Mouse (Mus musculus) neural tube, embryonic 15.5 days (tissue): Measurements from ENCODE around the gene Gin1. TPM values are rescaled to one million over a fixed set of nuclear protein-coding genes. Genes with fewer than 3 reads are reported as not detected.

Source experiments
- ATAC-seq: fragments of 200-750 bp; cut with Nextera tagmentation; 2 replicates; pipeline ENCODE4 v1.8.0; 2017; ENCODE audit warnings: mild to moderate bottlenecking, moderate TSS enrichment, moderate library complexity; ENCODE audit not compliant: low FRiP score
- H3K27ac ChIP-seq: fragments of 300-500 bp; sonication (generic); replicated peaks from 2 replicates; pipeline ENCODE4 v1.5.1; 2015; ENCODE audit warnings: mild to moderate bottlenecking, inconsistent platforms
- H3K27me3 ChIP-seq: fragments of 300-500 bp; sonication (generic); replicated peaks from 2 replicates; pipeline ENCODE4 v1.6.1; 2015; ENCODE audit warnings: inconsistent platforms
- H3K36me3 ChIP-seq: fragments of 300-500 bp; sonication (generic); 2 replicates; pipeline ENCODE4 v1.6.1; 2015; ENCODE audit warnings: inconsistent platforms
- H3K4me1 ChIP-seq: fragments of 300-500 bp; sonication (generic); 2 replicates; pipeline ENCODE4 v1.6.1; 2015; ENCODE audit warnings: inconsistent platforms
- H3K4me2 ChIP-seq: fragments of 300-500 bp; sonication (generic); 2 replicates; pipeline ENCODE4 v1.6.1; 2015; ENCODE audit warnings: inconsistent platforms, mild to moderate bottlenecking, moderate library complexity
- H3K4me3 ChIP-seq: fragments of 300-500 bp; sonication (generic); replicated peaks from 2 replicates; pipeline ENCODE4 v1.5.1; 2015; ENCODE audit warnings: mild to moderate bottlenecking, inconsistent platforms
- H3K9ac ChIP-seq: fragments of 300-500 bp; sonication (generic); replicated peaks from 2 replicates; pipeline ENCODE4 v1.6.1; 2015; ENCODE audit warnings: mild to moderate bottlenecking, inconsistent platforms
- H3K9me3 ChIP-seq: fragments of 300-500 bp; sonication (generic); replicated peaks from 2 replicates; pipeline ENCODE4 v1.6.1; 2016; ENCODE audit warnings: inconsistent platforms
- WGBS: fragments of 180-500 bp; shearing (Covaris S2); methylation state at CpG from one replicate; pipeline ENCODE4 v1.1.7; 2015; ENCODE audit warnings: mixed read lengths; 5-methylcytosine and 5-hydroxymethylcytosine counted together
- polyA plus RNA-seq: library from polyadenylated mRNA; unstranded; fragments of >200 nt; fragmentation: Nextera tagmentation; extraction: Ambion mirVana; gene quantifications from 2 replicates; pipeline ENCODE4 v1.2.1, GENCODE M21; 2015

Gin1 gene
- polyA plus RNA-seq, 1 experiment from 2014 or later, result 16.8 TPM

DNA sequence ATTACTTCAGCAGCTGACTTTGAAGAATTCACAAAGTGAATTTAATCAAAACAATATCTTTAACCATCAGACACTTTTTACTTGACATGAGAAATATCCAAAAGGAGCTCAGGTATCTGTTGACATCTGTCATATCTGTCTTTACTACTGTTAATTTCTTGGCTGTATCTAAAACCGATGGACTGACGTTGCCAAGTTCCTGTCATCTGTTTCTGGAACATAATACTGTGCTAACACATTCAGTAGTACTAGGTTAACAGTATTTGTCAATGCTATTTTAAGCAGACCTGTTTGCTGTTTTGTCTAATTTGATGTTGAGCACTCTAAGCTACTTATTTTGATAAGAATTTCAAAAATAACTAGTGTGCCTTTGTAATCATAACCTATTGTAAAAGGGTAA is 18.5 kb downstream of the Gin1 start:
- Histone ChIP-seq H3K27ac (no peak overlapping the region), H3K4me1 (no peaks in the 10 kb centered on the region), H3K9ac (no peak overlapping the region), H3K27me3 (no peaks in the 10 kb centered on the region), H3K4me3 (no peak overlapping the region), H3K36me3 (no peaks in the 10 kb centered on the region), H3K9me3 (no peaks in the 10 kb centered on the region), H3K4me2 (no peak overlapping the region)
- ATAC-seq, result no peak
- WGBS, result 97% methylated on average over 2 of the region's 2 CpGs

- H3K27ac ChIP-seq, result no peak overlapping the region
- no peak overlapping the region for H3K9ac ChIP-seq
- no peak overlapping the region for H3K4me3 ChIP-seq
- no peak overlapping the region for H3K4me2 ChIP-seq
- H3K4me1 ChIP-seq, result no peaks in the 10 kb centered on the region
- no peak for ATAC-seq
- H3K36me3 ChIP-seq, result no peaks in the 10 kb centered on the region
- H3K9me3 ChIP-seq, result no peaks in the 10 kb centered on the region
- 96% methylated on average over 3 of the region's 3 CpGs for WGBS
- H3K27me3 ChIP-seq, result no peaks in the 10 kb centered on the region
Observed at GRCm38 (mm10) chr1:97794110-97794509, 24.1 kb downstream of the Gin1 start.

DNA sequence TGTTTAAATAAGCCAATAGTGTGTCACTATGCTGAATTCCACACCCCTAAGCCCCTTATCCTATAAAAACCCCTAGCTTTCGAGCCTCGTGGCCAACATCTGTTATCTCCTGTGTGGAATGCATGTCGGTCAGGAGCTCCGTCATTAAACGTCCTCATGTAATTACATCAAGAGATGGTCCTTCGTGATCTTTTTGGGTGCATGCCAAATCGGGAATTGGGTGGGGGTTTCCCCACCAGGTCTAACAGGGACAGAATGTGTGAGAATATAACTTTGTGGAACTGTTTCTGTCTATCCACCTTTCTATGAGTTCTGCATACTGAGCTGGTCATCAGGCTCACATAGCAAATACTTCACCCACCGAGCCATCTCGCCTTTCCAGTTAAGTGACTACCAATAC is 26.0 kb downstream of the Gin1 start:
- no peak for ATAC-seq
- no peaks in the 10 kb centered on the region for H3K27me3 ChIP-seq

DNA sequence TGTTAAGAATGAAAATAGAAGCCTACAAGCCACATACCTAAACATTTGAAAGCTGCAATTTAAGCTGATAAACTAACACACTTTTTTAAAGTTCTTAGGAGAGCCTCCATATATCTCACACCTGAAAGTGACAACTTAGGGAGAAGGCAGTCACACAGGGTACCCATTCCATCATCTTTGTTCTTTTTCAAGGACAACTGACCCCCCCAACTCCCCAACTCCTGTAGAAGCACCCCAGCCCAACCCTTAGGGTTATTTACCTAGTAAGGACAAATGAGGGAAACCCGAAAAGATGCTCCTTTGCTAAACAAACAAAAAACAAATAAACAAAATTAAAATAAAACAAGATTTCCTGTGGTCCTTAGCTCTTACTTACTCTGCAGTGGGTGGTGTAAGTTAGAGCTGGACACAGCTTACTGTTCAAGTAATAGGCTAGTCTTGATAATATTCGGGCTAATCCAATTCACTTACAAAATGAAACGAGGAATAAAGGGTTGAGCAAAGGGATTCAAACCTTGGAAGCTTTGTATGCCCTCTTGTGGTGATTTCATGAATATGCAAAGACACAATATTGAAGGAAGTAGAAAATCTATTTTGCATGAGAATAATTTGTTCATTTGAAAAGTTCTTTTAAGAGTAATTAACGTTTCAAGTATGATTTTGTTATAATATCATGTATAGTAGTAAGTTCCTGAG is 32.4 kb downstream of the Gin1 start:
- Histone ChIP-seq H3K4me3 (no peak overlapping the region), H3K36me3 (no peaks in the 10 kb centered on the region), H3K9ac (no peak overlapping the region), H3K27me3 (no peaks in the 10 kb centered on the region), H3K9me3 (peaks cover 9% of the 10 kb centered on the region; the same call in 1 of the 2 replicates), H3K4me1 (no peaks in the 10 kb centered on the region), H3K4me2 (no peak overlapping the region), H3K27ac (no peak overlapping the region)
- no peak for ATAC-seq
- WGBS, result 47% methylated on average over 4 of the region's 4 CpGs

More for the DNA sequence above, 26.0 kb downstream of the Gin1 start:
- no peaks in the 10 kb centered on the region for H3K4me1 ChIP-seq
- no peak overlapping the region for H3K4me3 ChIP-seq
- no peak overlapping the region for H3K4me2 ChIP-seq
- H3K36me3 ChIP-seq, result no peaks in the 10 kb centered on the region
- H3K27ac ChIP-seq, result no peak overlapping the region
- peaks cover 9% of the 10 kb centered on the region; the same call in 1 of the 2 replicates for H3K9me3 ChIP-seq
- 88% methylated on average over 9 of the region's 9 CpGs for WGBS
- no peak overlapping the region for H3K9ac ChIP-seq

GRCm38 (mm10) chr1:97804520-97804919 is 34.5 kb downstream of the Gin1 start:
- no peaks in the 10 kb centered on the region for H3K27me3 ChIP-seq
- H3K4me3 ChIP-seq, result no peak overlapping the region
- H3K4me1 ChIP-seq, result no peaks in the 10 kb centered on the region
- H3K4me2 ChIP-seq, result no peak overlapping the region
- H3K36me3 ChIP-seq, result no peaks in the 10 kb centered on the region
- peaks cover 9% of the 10 kb centered on the region; the same call in 1 of the 2 replicates for H3K9me3 ChIP-seq
- H3K9ac ChIP-seq, result no peak overlapping the region
- H3K27ac ChIP-seq, result no peak overlapping the region
- ATAC-seq, result no peak

- 37% methylated on average over 2 of the region's 2 CpGs for WGBS
- H3K27me3 ChIP-seq, result no peaks in the 10 kb centered on the region
- no peak overlapping the region for H3K9ac ChIP-seq
- H3K9me3 ChIP-seq, result no peaks in the 10 kb centered on the region
- H3K4me3 ChIP-seq, result no peak overlapping the region
- no peak for ATAC-seq
- H3K36me3 ChIP-seq, result no peaks in the 10 kb centered on the region
- H3K27ac ChIP-seq, result no peak overlapping the region
- no peak overlapping the region for H3K4me2 ChIP-seq
- H3K4me1 ChIP-seq, result no peaks in the 10 kb centered on the region
Observed at GRCm38 (mm10) chr1:97809255-97809912, 39.4 kb downstream of the Gin1 start.

DNA sequence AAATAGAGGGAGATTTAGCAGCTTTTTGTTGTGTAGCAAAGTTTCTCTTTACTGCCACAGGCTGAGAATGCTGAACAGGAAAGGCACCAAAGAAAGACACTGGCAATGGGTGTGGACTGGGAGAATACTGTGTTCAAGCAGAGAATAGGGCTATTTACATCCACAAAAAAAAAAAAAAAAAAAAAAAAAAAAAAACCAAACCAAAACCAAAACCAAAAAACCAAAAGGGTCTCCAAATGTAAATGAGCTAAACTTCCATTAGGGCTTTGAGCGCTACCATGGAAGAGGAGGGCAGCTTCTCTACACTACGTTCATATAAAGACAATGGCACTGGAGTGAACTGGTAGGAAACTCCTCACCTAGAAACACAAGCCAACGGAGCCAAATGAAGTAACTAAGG is 51.3 kb downstream of the Gin1 start:
- H3K4me3 ChIP-seq, result no peak overlapping the region
- H3K36me3 ChIP-seq, result peaks cover 7% of the 10 kb centered on the region; the same call in 1 of the 2 replicates
- no peak for ATAC-seq
- no peak overlapping the region for H3K4me2 ChIP-seq
- H3K27me3 ChIP-seq, result no peaks in the 10 kb centered on the region
- 89% methylated on average over 3 of the region's 3 CpGs for WGBS
- no peaks in the 10 kb centered on the region for H3K4me1 ChIP-seq
- H3K27ac ChIP-seq, result no peak overlapping the region
- no peaks in the 10 kb centered on the region for H3K9me3 ChIP-seq
- no peak overlapping the region for H3K9ac ChIP-seq

DNA sequence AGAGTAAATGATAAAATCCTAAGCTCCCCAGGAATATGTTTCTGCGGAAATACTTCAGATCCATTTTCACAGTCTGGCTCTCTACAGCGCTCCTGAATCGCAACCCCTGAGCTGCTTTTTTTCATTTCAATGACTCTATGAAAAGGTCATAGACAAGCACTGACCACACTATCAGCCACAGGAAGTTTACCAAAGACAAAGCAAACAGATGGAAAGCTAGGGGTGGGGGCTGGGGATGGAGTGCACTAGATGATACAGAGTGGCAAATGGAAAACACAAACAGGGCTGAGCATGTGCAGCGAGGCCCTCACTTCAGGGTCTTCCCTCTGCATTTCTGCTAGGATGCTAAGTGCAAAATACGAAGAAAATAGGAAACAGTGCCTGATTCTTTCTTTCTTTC is 52.2 kb downstream of the Gin1 start:
- WGBS, result 89% methylated on average over 5 of the region's 5 CpGs
- no peak overlapping the region for H3K4me3 ChIP-seq

DNA sequence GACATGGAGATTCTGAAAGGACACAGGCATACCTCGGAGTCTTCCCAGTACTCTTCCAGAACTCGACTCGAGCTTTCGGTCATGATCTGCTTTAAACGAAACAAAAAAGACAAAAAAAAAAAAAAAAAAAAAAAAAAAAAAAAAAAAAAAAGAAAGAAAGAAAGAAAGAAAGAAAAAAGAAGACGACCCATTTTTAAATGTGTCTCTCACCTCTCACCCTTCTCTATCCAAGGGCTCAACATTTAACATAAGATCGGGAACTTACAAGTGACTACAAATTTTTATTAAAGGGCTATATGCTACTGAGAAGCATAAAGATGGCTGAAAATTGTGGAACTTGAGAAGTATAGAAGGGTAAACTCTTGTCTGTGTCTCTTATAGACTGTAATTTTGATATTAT is 52.9 kb downstream of the Gin1 start:
- Histone ChIP-seq H3K27me3 (no peaks in the 10 kb centered on the region), H3K4me2 (no peak overlapping the region), H3K4me3 (no peak overlapping the region), H3K36me3 (peaks cover 4% of the 10 kb centered on the region; the same call in 1 of the 2 replicates), H3K9ac (no peak overlapping the region), H3K9me3 (no peaks in the 10 kb centered on the region), H3K27ac (no peak overlapping the region), H3K4me1 (no peaks in the 10 kb centered on the region)
- 96% methylated on average over 7 of the region's 7 CpGs for WGBS
- ATAC-seq, result no peak

More for the DNA sequence above, 52.2 kb downstream of the Gin1 start:
- no peak overlapping the region for H3K27ac ChIP-seq
- H3K27me3 ChIP-seq, result no peaks in the 10 kb centered on the region
- no peak overlapping the region for H3K9ac ChIP-seq
- no peak overlapping the region for H3K4me2 ChIP-seq
- ATAC-seq, result no peak
- no peaks in the 10 kb centered on the region for H3K4me1 ChIP-seq
- no peaks in the 10 kb centered on the region for H3K9me3 ChIP-seq
- H3K36me3 ChIP-seq, result peaks cover 7% of the 10 kb centered on the region; the same call in 1 of the 2 replicates

GRCm38 (mm10) chr1:97827566-97827965 is 57.6 kb downstream of the Gin1 start:
- H3K4me3 ChIP-seq, result no peak overlapping the region
- H3K4me2 ChIP-seq, result no peak overlapping the region
- H3K9ac ChIP-seq, result no peak overlapping the region
- ATAC-seq, result no peak
- no peak overlapping the region for H3K27ac ChIP-seq
- 72% methylated on average over 2 of the region's 2 CpGs for WGBS
- H3K27me3 ChIP-seq, result no peaks in the 10 kb centered on the region
- no peaks in the 10 kb centered on the region for H3K9me3 ChIP-seq
- peaks cover 9% of the 10 kb centered on the region; the same call in 1 of the 2 replicates for H3K36me3 ChIP-seq
- H3K4me1 ChIP-seq, result no peaks in the 10 kb centered on the region

DNA sequence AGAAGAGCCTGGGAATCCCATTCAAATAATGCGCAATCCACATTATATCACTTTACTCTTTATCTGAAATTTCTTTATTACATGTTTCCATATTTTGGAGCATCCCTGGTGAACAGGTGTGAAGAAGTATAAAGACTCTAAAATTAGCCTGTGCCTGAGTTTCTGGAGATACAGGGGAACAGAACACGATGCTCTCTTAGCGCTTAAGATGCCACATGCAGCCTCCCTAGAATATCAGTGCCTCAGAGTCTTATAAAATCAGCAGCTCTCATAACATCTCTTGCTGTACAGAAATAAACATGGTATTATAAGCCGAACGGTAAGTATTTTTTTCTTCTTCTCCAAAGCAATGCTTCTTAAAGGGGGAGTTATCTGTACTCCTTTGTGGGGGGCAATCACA is 58.1 kb downstream of the Gin1 start:
- Histone ChIP-seq H3K27me3 (no peaks in the 10 kb centered on the region), H3K4me3 (no peak overlapping the region), H3K4me1 (no peaks in the 10 kb centered on the region), H3K4me2 (no peak overlapping the region), H3K36me3 (peaks cover 9% of the 10 kb centered on the region; the same call in 1 of the 2 replicates), H3K9me3 (no peaks in the 10 kb centered on the region), H3K27ac (no peak overlapping the region), H3K9ac (no peak overlapping the region)
- ATAC-seq, result no peak
- WGBS, result 91% methylated on average over 5 of the region's 5 CpGs
